Mouse (Mus musculus): ENCODE measurements around the gene Stmnd1.
"Not testable (repeated sequence)": the region's sequence is repeated elsewhere in the genome, so short reads cannot be mapped to it uniquely, and the experiment has no call there.

The Stmnd1 gene

GRCm38 (mm10) chr13:46273453-46274110 is at the start of gene Stmnd1:
Gene Stmnd1, plus strand, starts transcription at chr13:46273721.
- peak; percentile 21 to 50 for DNase-seq

GRCm38 (mm10) chr13:46226956-46227355 is 46.6 kb upstream of the Stmnd1 start:
- no peak for DNase-seq

GRCm38 (mm10) chr13:46227486-46227885 is 46.0 kb upstream of the Stmnd1 start:
- DNase-seq: no peak

GRCm38 (mm10) chr13:46228750-46229149 is 44.8 kb upstream of the Stmnd1 start:
- not testable (repeated sequence) for DNase-seq

- peak; percentile 47 to 49 for DNase-seq
Measured at GRCm38 (mm10) chr13:46231514-46232085, 41.9 kb upstream of the Stmnd1 start.

- no peak for DNase-seq
Measured at GRCm38 (mm10) chr13:46237723-46238349, 35.7 kb upstream of the Stmnd1 start.

- no peak for DNase-seq
Measured at GRCm38 (mm10) chr13:46238796-46239195, 34.7 kb upstream of the Stmnd1 start.

GRCm38 (mm10) chr13:46241391-46242188 is 31.9 kb upstream of the Stmnd1 start:
- DNase-seq: no peak

GRCm38 (mm10) chr13:46253753-46254152 is 19.8 kb upstream of the Stmnd1 start:
- DNase-seq: no peak

- no peak for DNase-seq
Measured at GRCm38 (mm10) chr13:46254171-46254570, 19.4 kb upstream of the Stmnd1 start.

- no peak for DNase-seq
Measured at GRCm38 (mm10) chr13:46255616-46256015, 17.9 kb upstream of the Stmnd1 start.

GRCm38 (mm10) chr13:46257847-46258246 is 15.7 kb upstream of the Stmnd1 start:
- peak; percentile 75 to 76 for DNase-seq

GRCm38 (mm10) chr13:46259526-46259925 is 14.0 kb upstream of the Stmnd1 start:
- DNase-seq: no peak

- DNase-seq: no peak
Measured at GRCm38 (mm10) chr13:46261244-46261643, 12.3 kb upstream of the Stmnd1 start.

GRCm38 (mm10) chr13:46267783-46268182 is 5.7 kb upstream of the Stmnd1 start:
- no peak for DNase-seq

- peak; percentile 19 to 67 for DNase-seq
Measured at GRCm38 (mm10) chr13:46268341-46268740, 5.2 kb upstream of the Stmnd1 start.

- peak; percentile 50 to 57 for DNase-seq
Measured at GRCm38 (mm10) chr13:46268815-46269445, 4.6 kb upstream of the Stmnd1 start.

- peak in 1 of 2 experiments; percentile 46 for DNase-seq
Measured at GRCm38 (mm10) chr13:46272811-46273452, 589 bp upstream of the Stmnd1 start.

- DNase-seq: no peak
Measured at GRCm38 (mm10) chr13:46275701-46276100, 2.2 kb downstream of the Stmnd1 start.

GRCm38 (mm10) chr13:46282543-46282942 is 9.0 kb downstream of the Stmnd1 start:
- DNase-seq: no peak

GRCm38 (mm10) chr13:46287801-46288200 is 14.3 kb downstream of the Stmnd1 start:
- no peak for DNase-seq

GRCm38 (mm10) chr13:46288372-46288771 is 14.9 kb downstream of the Stmnd1 start:
- DNase-seq: no peak

Measured in lung, postnatal 4 days (tissue).